Mouse (Mus musculus) liver, embryonic 11.5 days (tissue): ENCODE results near the gene Med28. TPM values are rescaled to one million over a fixed set of nuclear protein-coding genes. Genes with fewer than 3 reads are reported as not detected.

Experiments
- ATAC-seq: fragments of 200-750 bp; cut with Nextera tagmentation; replicated peaks from 2 replicates; pipeline ENCODE4 v1.8.0; 2017; ENCODE audit warnings: moderate number of reproducible peaks, mild to moderate bottlenecking, moderate TSS enrichment, moderate library complexity; ENCODE audit not compliant: low FRiP score
- DNase-seq: peaks from one replicate; pipeline ENCODE4 v3.0.0-alpha.2; 2017; ENCODE audit warnings: low spot score
- H3K27ac ChIP-seq: fragments of 300-500 bp; sonication (generic); 2 replicates; pipeline ENCODE4 v1.5.1; 2014; ENCODE audit warnings: mild to moderate bottlenecking, low read depth, low read length, control low read depth
- H3K27me3 ChIP-seq: fragments of 300-500 bp; sonication (generic); replicated peaks from 2 replicates; pipeline ENCODE4 v1.6.1; 2014; ENCODE audit warnings: low read length, mixed read lengths; ENCODE audit not compliant: control insufficient read depth, insufficient read depth
- H3K36me3 ChIP-seq: fragments of 300-500 bp; sonication (generic); 2 replicates; pipeline ENCODE4 v1.6.1; 2014; ENCODE audit warnings: mild to moderate bottlenecking, low read length, moderate library complexity, mixed read lengths; ENCODE audit not compliant: control insufficient read depth, insufficient read depth
- H3K4me1 ChIP-seq: fragments of 300-500 bp; sonication (generic); replicated peaks from 2 replicates; pipeline ENCODE4 v1.6.1; 2014; ENCODE audit warnings: low read length, mixed read lengths; ENCODE audit not compliant: control insufficient read depth, insufficient read depth
- H3K4me2 ChIP-seq: fragments of 300-500 bp; sonication (generic); 2 replicates; pipeline ENCODE4 v1.6.1; 2014; ENCODE audit warnings: mild to moderate bottlenecking, control low read depth, moderate library complexity
- H3K4me3 ChIP-seq: fragments of 300-500 bp; sonication (generic); 2 replicates; pipeline ENCODE4 v1.5.1; 2014; ENCODE audit warnings: low read depth, low read length, control low read depth
- H3K9ac ChIP-seq: fragments of 300-500 bp; sonication (generic); 2 replicates; pipeline ENCODE4 v1.6.1; 2014; ENCODE audit warnings: low read depth, low read length, control low read depth
- H3K9me3 ChIP-seq: fragments of 300-500 bp; sonication (generic); 2 replicates; pipeline ENCODE4 v1.6.1; 2016; ENCODE audit warnings: low read length, inconsistent platforms, mixed read lengths; ENCODE audit not compliant: control insufficient read depth
- WGBS: fragments of 180-500 bp; shearing (Covaris S2); extraction: QIAGEN DNeasy Blood & Tissue Kit; methylation state at CpG from one replicate; pipeline ENCODE4 v1.1.7; 2014; 5-methylcytosine and 5-hydroxymethylcytosine counted together
- polyA plus RNA-seq: library from polyadenylated mRNA; unstranded; fragments of >200 nt; fragmentation: Nextera tagmentation; extraction: Ambion mirVana; gene quantifications from 2 replicates; pipeline ENCODE4 v1.2.1, GENCODE M21; 2014

Med28 gene
- 184 and 198 TPM in 2 replicates for polyA plus RNA-seq

DNA sequence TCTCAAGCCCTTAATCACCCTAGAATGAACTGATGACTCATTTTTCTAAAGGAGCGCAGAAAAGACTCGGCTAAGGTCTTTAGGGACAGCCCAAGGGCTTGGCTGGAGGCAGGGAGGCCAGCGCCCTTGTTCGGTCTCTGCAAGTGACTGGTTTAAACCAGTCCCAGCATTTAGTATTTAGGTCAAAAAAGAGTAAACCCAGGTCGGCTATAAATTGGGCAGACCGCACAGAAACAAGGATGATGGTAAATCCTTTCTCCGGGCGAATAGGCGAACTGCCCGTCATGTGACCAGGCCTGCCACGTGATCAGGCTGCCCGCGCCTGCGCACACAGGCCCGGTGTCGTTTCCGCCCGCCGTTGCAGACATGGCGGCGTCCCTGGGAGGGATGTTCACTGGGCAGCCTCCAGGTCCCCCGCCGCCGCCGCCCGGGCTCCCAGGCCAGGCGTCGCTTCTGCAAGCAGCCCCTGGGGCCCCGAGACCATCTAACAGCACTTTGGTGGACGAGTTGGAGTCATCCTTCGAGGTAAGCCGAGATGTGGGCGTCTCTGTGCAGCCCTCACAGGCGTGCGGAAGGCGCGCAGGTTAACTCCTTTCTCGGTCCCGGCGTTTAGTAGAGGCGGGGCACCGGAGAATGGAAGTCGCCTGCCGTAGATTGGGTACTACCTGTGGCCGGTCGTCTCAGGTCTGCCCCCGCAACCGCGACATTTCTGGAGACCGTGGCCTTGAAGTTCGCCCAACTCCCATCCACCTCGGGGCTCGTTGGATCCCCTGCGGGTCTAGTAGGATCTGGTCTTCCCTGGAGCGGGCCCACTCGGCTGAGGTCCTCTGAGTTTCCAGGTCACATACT is at the start of gene Med28:
Med28 (plus strand) TSS at position 270 of the 849 bp plus-strand sequence.
- peak within 1 kb of the TSS; percentile 94 for H3K4me3 ChIP-seq
- H3K27ac ChIP-seq: peak within 1 kb of the TSS; percentile 48
- H3K36me3 ChIP-seq: peaks cover 3% of the 10 kb centered on the region; the same call in 1 of the 2 replicates
- no peaks in the 10 kb centered on the region for H3K9me3 ChIP-seq
- H3K27me3 ChIP-seq: no peaks in the 10 kb centered on the region
- WGBS: 2% methylated on average over 56 of the region's 56 CpGs
- H3K4me2 ChIP-seq: peak within 1 kb of the TSS; percentile 69
- H3K4me1 ChIP-seq: no peaks in the 10 kb centered on the region; the same call in 1 of the 2 replicates
- ATAC-seq: peak; percentile 93
- H3K9ac ChIP-seq: peak within 1 kb of the TSS; percentile 94
- peak; percentile 96 for DNase-seq

DNA sequence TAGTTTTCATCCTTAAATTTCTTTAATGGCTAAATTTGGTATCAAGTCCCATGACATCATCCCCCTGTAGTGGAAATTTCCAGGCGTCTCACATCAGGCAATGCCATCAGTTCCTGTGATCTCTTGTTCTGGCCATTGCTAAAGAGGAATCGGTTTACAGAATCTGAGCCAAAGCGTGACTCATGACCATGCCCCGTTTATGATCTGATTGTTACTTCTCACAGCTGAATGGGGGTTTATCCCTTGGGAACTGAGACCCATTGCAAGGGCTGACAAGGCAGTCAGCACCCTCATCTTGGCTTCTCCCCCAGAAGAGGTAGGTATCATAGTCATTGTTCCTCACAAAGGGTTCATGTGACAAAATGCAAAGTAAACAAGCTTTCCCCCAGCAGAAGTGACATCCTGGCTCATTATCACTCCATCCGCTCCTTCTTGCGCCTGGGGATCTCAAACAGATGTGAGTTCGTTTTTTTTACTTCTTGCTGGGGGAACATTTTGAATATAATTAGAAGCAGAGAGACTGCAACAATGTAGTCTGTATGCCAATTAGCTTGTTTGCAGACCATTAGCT is 47.1 kb upstream of the Med28 start:
- no peak overlapping the region for H3K27ac ChIP-seq
- H3K36me3 ChIP-seq: no peaks in the 10 kb centered on the region
- H3K9me3 ChIP-seq: no peaks in the 10 kb centered on the region
- WGBS: 38% methylated on average over 7 of the region's 7 CpGs
- H3K4me3 ChIP-seq: no peak overlapping the region
- no peak overlapping the region for H3K9ac ChIP-seq
- ATAC-seq (no peak), DNase-seq (no peak)
- no peaks in the 10 kb centered on the region for H3K4me1 ChIP-seq
- no peak overlapping the region for H3K4me2 ChIP-seq
- H3K27me3 ChIP-seq: no peaks in the 10 kb centered on the region

DNA sequence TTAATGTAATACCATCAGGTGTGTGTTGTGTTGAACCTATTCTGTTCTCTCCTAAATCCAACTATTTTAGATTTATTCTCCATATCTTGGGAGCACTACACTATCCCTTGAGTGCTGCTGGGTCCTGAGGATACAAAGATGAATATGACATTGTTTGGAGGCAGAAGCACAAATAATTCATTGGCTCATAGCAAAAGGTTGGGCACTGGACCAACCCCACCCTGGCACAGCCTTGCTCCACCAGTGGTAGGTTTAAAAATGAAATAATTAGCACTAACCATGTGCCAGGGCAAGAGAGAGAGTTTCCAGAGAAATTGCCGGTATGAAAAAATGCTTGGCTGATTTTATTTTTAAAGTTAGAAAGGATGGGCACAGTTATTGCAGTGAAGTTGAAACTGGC is 46.5 kb upstream of the Med28 start:
- no peak overlapping the region for H3K27ac ChIP-seq
- H3K4me2 ChIP-seq: no peak overlapping the region
- no peak overlapping the region for H3K9ac ChIP-seq
- no peak overlapping the region for H3K4me3 ChIP-seq
- 85% methylated on average over 1 of the region's 1 CpGs for WGBS
- ATAC-seq (no peak), DNase-seq (no peak)
- H3K36me3 ChIP-seq: no peaks in the 10 kb centered on the region
- no peaks in the 10 kb centered on the region for H3K9me3 ChIP-seq
- no peaks in the 10 kb centered on the region for H3K27me3 ChIP-seq
- no peaks in the 10 kb centered on the region for H3K4me1 ChIP-seq

DNA sequence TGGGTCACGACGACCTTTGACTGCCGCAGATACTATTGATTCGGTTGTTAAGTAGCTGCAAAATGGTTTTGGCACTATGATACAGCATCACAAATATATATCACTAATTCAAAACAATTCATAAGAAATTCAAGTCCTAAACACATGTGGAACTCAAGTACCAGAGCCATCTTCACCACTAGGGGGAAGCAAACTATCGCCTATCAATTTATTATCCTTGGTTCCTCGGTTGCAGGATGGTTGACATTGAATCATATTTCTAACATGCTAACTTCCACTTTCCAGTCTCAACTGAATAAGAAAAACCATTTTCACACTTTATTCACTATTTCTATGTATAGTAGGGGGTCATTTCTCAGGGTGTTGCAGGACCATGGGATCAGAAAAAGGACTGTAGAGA is 45.8 kb upstream of the Med28 start:
- Histone ChIP-seq H3K27me3 (no peaks in the 10 kb centered on the region), H3K27ac (no peak overlapping the region), H3K9me3 (no peaks in the 10 kb centered on the region), H3K4me1 (no peaks in the 10 kb centered on the region), H3K36me3 (no peaks in the 10 kb centered on the region), H3K9ac (no peak overlapping the region), H3K4me2 (no peak overlapping the region), H3K4me3 (no peak overlapping the region)
- ATAC-seq: no peak
- DNase-seq: no peak
- 30% methylated on average over 6 of the region's 6 CpGs for WGBS

DNA sequence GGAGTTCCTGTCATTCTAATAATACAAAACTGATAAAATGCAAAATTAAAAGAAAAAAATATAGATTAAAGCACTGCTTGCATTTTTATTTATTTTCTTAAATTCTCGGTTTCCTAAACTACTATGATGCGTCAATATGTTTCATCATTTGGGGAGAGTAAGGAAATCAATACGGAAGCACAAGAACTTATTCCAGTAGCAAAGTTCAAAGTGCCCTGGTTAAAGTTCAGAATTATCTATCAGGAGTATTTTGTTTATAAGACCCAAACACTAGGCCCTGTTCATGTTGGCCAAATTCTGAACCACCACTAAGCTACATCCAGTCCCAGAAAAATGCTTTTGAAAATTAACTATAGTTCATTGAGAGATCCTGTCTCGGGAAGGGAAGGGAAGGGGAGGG is 45.3 kb upstream of the Med28 start:
- no peaks in the 10 kb centered on the region for H3K36me3 ChIP-seq
- DNase-seq (no peak), ATAC-seq (no peak)
- WGBS: 75% methylated on average over 3 of the region's 4 CpGs
- H3K4me3 ChIP-seq: no peak overlapping the region
- H3K9ac ChIP-seq: no peak overlapping the region
- H3K27me3 ChIP-seq: no peaks in the 10 kb centered on the region
- H3K9me3 ChIP-seq: no peaks in the 10 kb centered on the region
- no peak overlapping the region for H3K27ac ChIP-seq
- no peak overlapping the region for H3K4me2 ChIP-seq
- H3K4me1 ChIP-seq: no peaks in the 10 kb centered on the region

DNA sequence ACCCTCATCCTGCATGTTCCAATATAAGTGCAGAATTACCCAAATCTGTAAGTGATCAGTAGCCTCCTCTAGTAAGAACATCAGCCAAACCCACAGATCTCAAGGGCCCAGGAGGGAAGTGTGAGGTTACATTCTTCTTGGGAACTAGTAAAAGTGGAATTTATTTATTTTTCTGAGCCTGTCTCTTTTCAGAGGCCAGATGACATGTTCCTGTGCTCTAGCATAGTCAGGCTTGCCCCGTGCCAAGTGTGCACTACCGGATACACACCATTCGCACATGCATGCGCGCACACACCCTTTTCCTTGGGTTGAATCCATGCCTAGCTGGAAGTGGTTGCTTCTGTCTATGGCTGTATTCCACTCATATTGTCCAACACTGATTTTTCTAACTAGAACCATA is 44.3 kb upstream of the Med28 start:
- Histone ChIP-seq H3K9me3 (no peaks in the 10 kb centered on the region), H3K27me3 (no peaks in the 10 kb centered on the region), H3K4me2 (no peak overlapping the region), H3K27ac (no peak overlapping the region), H3K36me3 (no peaks in the 10 kb centered on the region), H3K9ac (no peak overlapping the region), H3K4me3 (no peak overlapping the region), H3K4me1 (no peaks in the 10 kb centered on the region)
- no peak for ATAC-seq
- 83% methylated on average over 5 of the region's 5 CpGs for WGBS
- DNase-seq: no peak

- Histone ChIP-seq H3K27me3 (no peaks in the 10 kb centered on the region), H3K9ac (no peak overlapping the region), H3K36me3 (no peaks in the 10 kb centered on the region), H3K4me1 (no peaks in the 10 kb centered on the region), H3K4me2 (no peak overlapping the region), H3K9me3 (no peaks in the 10 kb centered on the region), H3K4me3 (no peak overlapping the region), H3K27ac (no peak overlapping the region)
- 76% methylated on average over 6 of the region's 6 CpGs for WGBS
- DNase-seq (no peak), ATAC-seq (no peak)
Observed at GRCm38 (mm10) chr5:45476288-45476687, 43.7 kb upstream of the Med28 start.

DNA sequence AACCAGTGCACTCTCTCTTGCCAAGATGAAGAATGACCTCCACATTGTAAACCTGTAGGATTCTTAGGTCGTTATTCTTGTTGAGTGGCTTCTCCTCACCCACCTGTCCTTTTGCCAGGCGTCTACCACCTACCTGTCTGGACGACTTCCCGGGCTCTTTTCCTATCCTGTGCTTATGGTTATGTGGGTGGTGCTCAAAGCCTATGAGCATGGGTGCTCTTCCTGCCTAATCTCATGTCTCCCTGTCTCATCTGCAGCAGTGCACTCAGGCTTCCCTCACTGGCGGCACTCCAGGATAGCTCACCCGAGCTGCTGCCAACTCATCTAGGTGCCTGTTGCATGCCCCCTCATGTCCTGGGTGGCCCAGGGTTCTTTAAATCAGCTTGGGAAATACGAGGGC is 42.4 kb upstream of the Med28 start:
- Histone ChIP-seq H3K27ac (no peak overlapping the region), H3K9ac (no peak overlapping the region), H3K27me3 (no peaks in the 10 kb centered on the region), H3K4me3 (no peak overlapping the region), H3K36me3 (no peaks in the 10 kb centered on the region), H3K4me2 (no peak overlapping the region), H3K9me3 (no peaks in the 10 kb centered on the region), H3K4me1 (no peaks in the 10 kb centered on the region)
- ATAC-seq (no peak), DNase-seq (no peak)
- 71% methylated on average over 7 of the region's 7 CpGs for WGBS

GRCm38 (mm10) chr5:45480066-45480465 is 40.0 kb upstream of the Med28 start:
- DNase-seq (no peak), ATAC-seq (no peak)
- Histone ChIP-seq H3K9ac (no peak overlapping the region), H3K36me3 (no peaks in the 10 kb centered on the region), H3K4me3 (no peak overlapping the region), H3K9me3 (no peaks in the 10 kb centered on the region), H3K4me2 (no peak overlapping the region), H3K27me3 (no peaks in the 10 kb centered on the region), H3K4me1 (no peaks in the 10 kb centered on the region), H3K27ac (no peak overlapping the region)
- WGBS: 74% methylated on average over 1 of the region's 1 CpGs
